Mouse (Mus musculus): ENCODE measurements around the gene Rnf114. TPM values are rescaled to one million over a fixed set of nuclear protein-coding genes. Genes with fewer than 3 reads are reported as not detected.

The Rnf114 gene
- polyA plus RNA-seq, 1 experiment = 102 TPM

GRCm38 (mm10) chr2:167536320-167536945, 44.0 kb downstream of the Rnf114 start:
- no peak overlapping the region for H3K27ac ChIP-seq (ENCODE audit: insufficient read depth, low read length)

GRCm38 (mm10) chr2:167537476-167538297, 45.2 kb downstream of the Rnf114 start, which contains the start of gene Snai1:
Snai1 (plus strand) TSS chr2:167538195.
- peak within 1 kb of the TSS; percentile 21 for H3K4me3 ChIP-seq (ENCODE audit: insufficient read depth, low read length)
- H3K27ac ChIP-seq (ENCODE audit: insufficient read depth, low read length) = no peak within 1 kb of the TSS
- peak; percentile 41 for TF ChIP-seq CTCF (IDR thresholded peaks at IDR 0.05; ENCODE audit: extremely low read depth, insufficient read depth, low read length)
- TF ChIP-seq POLR2A (IDR thresholded peaks at IDR 0.05; ENCODE audit: extremely low read depth, insufficient read depth, low read length) = peak; percentile 24; the same call in 1 of the 2 replicates
- H3K4me1 ChIP-seq (ENCODE audit: control insufficient read depth, insufficient read depth, low read length) = no peaks in the 10 kb centered on the region

More at GRCm38 (mm10) chr2:167536320-167536945, 44.0 kb downstream of the Rnf114 start:
- Histone ChIP-seq H3K4me3 (ENCODE audit: insufficient read depth, low read length) (no peak overlapping the region), H3K4me1 (ENCODE audit: control insufficient read depth, insufficient read depth, low read length) (no peaks in the 10 kb centered on the region)
- TF ChIP-seq POLR2A (IDR thresholded peaks at IDR 0.05; ENCODE audit: extremely low read depth, insufficient read depth, low read length) (no peak), CTCF (IDR thresholded peaks at IDR 0.05; ENCODE audit: extremely low read depth, insufficient read depth, low read length) (no peak)

GRCm38 (mm10) chr2:167538671-167539306, 46.3 kb downstream of the Rnf114 start:
- TF ChIP-seq POLR2A (IDR thresholded peaks at IDR 0.05; ENCODE audit: extremely low read depth, insufficient read depth, low read length) = no peak
- no peak for TF ChIP-seq CTCF (IDR thresholded peaks at IDR 0.05; ENCODE audit: extremely low read depth, insufficient read depth, low read length)
- Histone ChIP-seq H3K27ac (ENCODE audit: insufficient read depth, low read length) (no peak overlapping the region), H3K4me1 (ENCODE audit: control insufficient read depth, insufficient read depth, low read length) (no peaks in the 10 kb centered on the region), H3K4me3 (ENCODE audit: insufficient read depth, low read length) (peak overlapping the region; percentile 21; the same call in 1 of the 2 replicates)

- Histone ChIP-seq H3K4me1 (ENCODE audit: control insufficient read depth, insufficient read depth, low read length) (no peaks in the 10 kb centered on the region), H3K27ac (ENCODE audit: insufficient read depth, low read length) (no peak overlapping the region), H3K4me3 (ENCODE audit: insufficient read depth, low read length) (no peak overlapping the region; the same call in 1 of the 2 replicates)
- TF ChIP-seq POLR2A (IDR thresholded peaks at IDR 0.05; ENCODE audit: extremely low read depth, insufficient read depth, low read length) (no peak), CTCF (IDR thresholded peaks at IDR 0.05; ENCODE audit: extremely low read depth, insufficient read depth, low read length) (no peak)
Observed at GRCm38 (mm10) chr2:167539536-167540476, 47.4 kb downstream of the Rnf114 start.

GRCm38 (mm10) chr2:167540477-167541110, 48.1 kb downstream of the Rnf114 start:
- Histone ChIP-seq H3K27ac (ENCODE audit: insufficient read depth, low read length) (no peak overlapping the region), H3K4me3 (ENCODE audit: insufficient read depth, low read length) (no peak overlapping the region), H3K4me1 (ENCODE audit: control insufficient read depth, insufficient read depth, low read length) (no peaks in the 10 kb centered on the region)
- TF ChIP-seq CTCF (IDR thresholded peaks at IDR 0.05; ENCODE audit: extremely low read depth, insufficient read depth, low read length) = no peak
- no peak for TF ChIP-seq POLR2A (IDR thresholded peaks at IDR 0.05; ENCODE audit: extremely low read depth, insufficient read depth, low read length)

- no peak overlapping the region for H3K27ac ChIP-seq (ENCODE audit: insufficient read depth, low read length)
- H3K4me3 ChIP-seq (ENCODE audit: insufficient read depth, low read length) = no peak overlapping the region
- no peaks in the 10 kb centered on the region for H3K4me1 ChIP-seq (ENCODE audit: control insufficient read depth, insufficient read depth, low read length)
- TF ChIP-seq POLR2A (IDR thresholded peaks at IDR 0.05; ENCODE audit: extremely low read depth, insufficient read depth, low read length) = no peak
- TF ChIP-seq CTCF (IDR thresholded peaks at IDR 0.05; ENCODE audit: extremely low read depth, insufficient read depth, low read length) = no peak
Observed at GRCm38 (mm10) chr2:167541324-167541723, 48.9 kb downstream of the Rnf114 start.

- Histone ChIP-seq H3K4me1 (ENCODE audit: control insufficient read depth, insufficient read depth, low read length) (no peaks in the 10 kb centered on the region), H3K4me3 (ENCODE audit: insufficient read depth, low read length) (no peak overlapping the region), H3K27ac (ENCODE audit: insufficient read depth, low read length) (no peak overlapping the region)
- TF ChIP-seq POLR2A (IDR thresholded peaks at IDR 0.05; ENCODE audit: extremely low read depth, insufficient read depth, low read length) (no peak), CTCF (IDR thresholded peaks at IDR 0.05; ENCODE audit: extremely low read depth, insufficient read depth, low read length) (no peak)
Observed at GRCm38 (mm10) chr2:167541761-167542160, 49.3 kb downstream of the Rnf114 start.

- Histone ChIP-seq H3K27ac (ENCODE audit: insufficient read depth, low read length) (no peak overlapping the region), H3K4me3 (ENCODE audit: insufficient read depth, low read length) (no peak overlapping the region)
Observed at GRCm38 (mm10) chr2:167542361-167542760, 49.9 kb downstream of the Rnf114 start.

More at GRCm38 (mm10) chr2:167542361-167542760, 49.9 kb downstream of the Rnf114 start:
- TF ChIP-seq POLR2A (IDR thresholded peaks at IDR 0.05; ENCODE audit: extremely low read depth, insufficient read depth, low read length) (no peak), CTCF (IDR thresholded peaks at IDR 0.05; ENCODE audit: extremely low read depth, insufficient read depth, low read length) (no peak)
- H3K4me1 ChIP-seq (ENCODE audit: control insufficient read depth, insufficient read depth, low read length) = no peaks in the 10 kb centered on the region

All from cortical plate, adult 2 months (tissue).